Mouse (Mus musculus) olfactory bulb, adult 2 months (tissue): ENCODE data around the gene Engase.

Experiments
- CTCF ChIP-seq: fragments of 200-500 bp; IDR thresholded peaks from 2 replicates; pipeline ENCODE4 v1.5.1; 2012; ENCODE audit warnings: low read depth, mild to moderate bottlenecking, low read length, moderate library complexity; ENCODE audit not compliant: insufficient read depth
- POLR2A ChIP-seq: fragments of 200-500 bp; IDR thresholded peaks from 2 replicates; pipeline ENCODE4 v1.6.1; 2012; ENCODE audit warnings: mild to moderate bottlenecking, low read depth, low read length, moderate library complexity; ENCODE audit not compliant: insufficient read depth

GRCm38 (mm10) chr11:118467441-118468035 lies 9.1 kb upstream of the Engase start:
- TF ChIP-seq CTCF (no peak), POLR2A (no peak)
